In the genomic region with DNA sequence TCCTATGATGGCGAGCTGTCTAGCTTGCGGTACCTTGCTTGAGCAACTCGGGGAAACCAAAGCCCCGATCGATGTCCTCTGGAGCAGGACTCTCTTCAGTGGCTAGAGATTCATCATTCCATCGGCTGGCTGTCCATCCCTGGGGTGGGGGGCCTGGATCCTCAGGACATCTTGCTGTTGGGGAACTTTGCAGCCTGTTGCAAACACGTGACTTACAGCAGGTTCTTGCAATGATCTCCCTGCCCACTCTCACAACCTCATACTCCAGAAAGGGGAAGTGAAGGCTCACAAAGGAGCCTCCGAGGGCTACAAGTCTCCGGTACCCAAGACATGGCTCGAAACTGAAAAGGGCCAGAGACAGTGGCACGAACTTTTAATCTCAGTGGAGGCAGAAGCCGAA, we compare ENCODE assay signal across 17 mouse cellular contexts. TPM values are rescaled to one million over a fixed set of nuclear protein-coding genes. Genes with fewer than 3 reads are reported as not detected.
A peak's percentile ranks its signal among the peaks of the same experiment; 100 is the strongest.
DNase-seq lines count a peak whose midpoint lies in the region; ATAC-seq and TF ChIP-seq lines count a peak whose summit lies in the region.
"Had no signal": no experiment of that assay in that cellular context is flagged by ENCODE, and none has a peak within 500 bp of the region (broad histone marks: within the 10 kb centered on the region; RNA-seq: fewer than 3 reads in every experiment).

No protein-coding gene starts in this region.

- DNase-seq in layer of hippocampus, adult 9-11 months, result peak; percentile 41
- DNase-seq in layer of hippocampus, postnatal 10 days (ENCODE audit: low spot score in 2 of 2), result no peak
- DNase-seq in G1E (ENCODE audit: low spot score), result peak; percentile 26
- DNase-seq in spleen, adult 12 weeks (ENCODE audit: low spot score), result peak; percentile 30
- DNase-seq in cerebellum, adult 11 months, result no peak
- no peak for DNase-seq in cerebellum, postnatal 10 days
- DNase-seq in gastrocnemius, postnatal 4 days (ENCODE audit: low spot score in 2 of 2), result no peak
- DNase-seq: adrenal gland, postnatal 36 days; cerebellum, postnatal 36 days; gastrocnemius, postnatal 14 days; kidney, postnatal 14 days had no signal

- no peak overlapping the region for H3K9ac ChIP-seq in liver, embryonic 16.5 days (ENCODE audit: low read depth, low read length)
- H3K9ac ChIP-seq: embryonic facial prominence, embryonic 12.5 days; liver, embryonic 14.5 days had no signal

- H3K27ac ChIP-seq in liver, embryonic 16.5 days (ENCODE audit: low read length), result peak overlapping the region; percentile 68
- H3K27ac ChIP-seq: embryonic facial prominence, embryonic 12.5 days; hindbrain, embryonic 10.5 days; liver, embryonic 14.5 days; midbrain, embryonic 10.5 days had no signal

- H3K4me3 ChIP-seq in G1E (ENCODE audit: low read depth, low read length), result no peak overlapping the region
- H3K4me3 ChIP-seq in liver, embryonic 16.5 days (ENCODE audit: low read depth, low read length), result no peak overlapping the region
- H3K4me3 ChIP-seq: embryonic facial prominence, embryonic 12.5 days; hindbrain, embryonic 10.5 days; midbrain, embryonic 10.5 days had no signal

- H3K4me2 ChIP-seq in liver, embryonic 16.5 days (ENCODE audit: low read depth, low read length), result no peak overlapping the region
- H3K4me2 ChIP-seq: embryonic facial prominence, embryonic 12.5 days had no signal

- peaks cover 27% of the 10 kb centered on the region for H3K4me1 ChIP-seq in G1E (ENCODE audit: insufficient read depth, low read depth, low read length)
- peaks cover 14% of the 10 kb centered on the region for H3K4me1 ChIP-seq in liver, embryonic 16.5 days (ENCODE audit: control insufficient read depth, low read depth, low read length)
- H3K4me1 ChIP-seq: embryonic facial prominence, embryonic 12.5 days; hindbrain, embryonic 10.5 days; midbrain, embryonic 10.5 days had no signal

- no peaks in the 10 kb centered on the region for H3K36me3 ChIP-seq in G1E (replicated peaks)
- no peaks in the 10 kb centered on the region for H3K36me3 ChIP-seq in liver, embryonic 16.5 days (ENCODE audit: control insufficient read depth, insufficient read depth)
- H3K36me3 ChIP-seq: embryonic facial prominence, embryonic 12.5 days; hindbrain, embryonic 10.5 days; midbrain, embryonic 10.5 days had no signal

- no peak for TF ChIP-seq CTCF in G1E (IDR thresholded peaks at IDR 0.05; ENCODE audit: low read depth, low read length)

- ATAC-seq in G1E (ENCODE audit: extremely low read depth, insufficient number of reproducible peaks, low FRiP score, poor library complexity, severe bottlenecking), result peak; percentile 31; the same call in 1 of the 2 replicates
- ATAC-seq in liver, embryonic 16.5 days (ENCODE audit: low read depth), result no peak

- H3K27me3 ChIP-seq in G1E (ENCODE audit: insufficient read depth, low read length), result no peaks in the 10 kb centered on the region
- H3K27me3 ChIP-seq in liver, embryonic 16.5 days (ENCODE audit: control insufficient read depth, insufficient read depth, low read depth, low read length), result no peaks in the 10 kb centered on the region
- H3K27me3 ChIP-seq: embryonic facial prominence, embryonic 12.5 days had no signal

- 53% methylated on average over 12 of the region's 12 CpGs for WGBS in liver, embryonic 16.5 days (ENCODE audit: insufficient replicate concordance)

- no peaks in the 10 kb centered on the region for H3K9me3 ChIP-seq in G1E (replicated peaks)
- H3K9me3 ChIP-seq in liver, embryonic 16.5 days (replicated peaks; ENCODE audit: control insufficient read depth, low read length), result no peaks in the 10 kb centered on the region
- H3K9me3 ChIP-seq: embryonic facial prominence, embryonic 12.5 days; hindbrain, embryonic 10.5 days; midbrain, embryonic 10.5 days had no signal

RNA-seq across cellular contexts. Expression of a gene that starts 14.2 kb away (rescaled TPM):
- total RNA-seq in layer of hippocampus, postnatal 10 days (2021), result 10 to 100 TPM in 1 of 2 experiments, 1 to 10 TPM in 1; 9.3 to 10.3 TPM
- 700 and 806 TPM in 2 replicates for total RNA-seq in G1E (2014; fragmentation: Nextera tagmentation)
- total RNA-seq in G1E (2017), result 437 and 463 TPM in 2 replicates
- polyA plus RNA-seq in G1E (2012), result 18.3 and 92.7 TPM in 2 replicates
- polyA plus RNA-seq in liver, embryonic 16.5 days (2015; fragmentation: Nextera tagmentation; extraction: Ambion mirVana), result 62.1 and 65.8 TPM in 2 replicates
- total RNA-seq in gastrocnemius, postnatal 4 days (2021), result 10 to 100 TPM; 16.2 to 16.7 TPM
- polyA plus RNA-seq: C2C12 had no signal

RNA-seq across cellular contexts. Expression of a gene that starts 36.8 kb away (rescaled TPM):
- 100 to 1,000 TPM; 140 to 141 TPM for total RNA-seq in layer of hippocampus, postnatal 10 days (2021)
- total RNA-seq in G1E (2014; fragmentation: Nextera tagmentation), result 51.4 and 51.5 TPM in 2 replicates
- total RNA-seq in G1E (2017), result 60.1 and 60.9 TPM in 2 replicates
- 10.9 and 14.9 TPM in 2 replicates for polyA plus RNA-seq in G1E (2012)
- polyA plus RNA-seq in liver, embryonic 16.5 days (2015; fragmentation: Nextera tagmentation; extraction: Ambion mirVana), result 8.6 and 9.9 TPM in 2 replicates
- total RNA-seq in gastrocnemius, postnatal 4 days (2021), result 10 to 100 TPM; 29.4 to 31.0 TPM

RNA-seq across cellular contexts. Expression of a gene that starts 54.9 kb away (rescaled TPM):
- 10 to 100 TPM; 37.2 to 41.1 TPM for total RNA-seq in layer of hippocampus, postnatal 10 days (2021)
- total RNA-seq in G1E (2014; fragmentation: Nextera tagmentation) (63.4 and 79.5 TPM in 2 replicates), G1E (2017) (134 and 165 TPM in 2 replicates)
- 5.1 and 10.3 TPM in 2 replicates for polyA plus RNA-seq in G1E (2012)
- 38.0 and 44.0 TPM in 2 replicates for polyA plus RNA-seq in liver, embryonic 16.5 days (2015; fragmentation: Nextera tagmentation; extraction: Ambion mirVana)
- total RNA-seq in gastrocnemius, postnatal 4 days (2021), result 10 to 100 TPM; 30.4 to 32.8 TPM

Comparison
In these comparisons a context has a peak if more than half of its experiments do, and no peak if none do; other contexts are left out.
1. DNase-seq: peak in layer of hippocampus, adult 9-11 months (single experiment), G1E (single experiment) and spleen, adult 12 weeks (single experiment); none in layer of hippocampus, postnatal 10 days (0 of 2), cerebellum, adult 11 months (single experiment), cerebellum, postnatal 10 days (0 of 2) and gastrocnemius, postnatal 4 days (0 of 2).
2. RNA of a gene that starts 14.2 kb away (total RNA-seq): 437 to 806 TPM in G1E; 16.2 to 16.7 TPM in gastrocnemius, postnatal 4 days and 9.3 to 10.3 TPM in layer of hippocampus, postnatal 10 days; every median in the first group is over 10 times any median in the second.